Mouse (Mus musculus) 3T3-L1 (cell line): ENCODE data around the gene Reep3.

ENCODE experiments used
- DNase-seq: peaks from one replicate; pipeline ENCODE4 v3.0.0-alpha.2; 2015; ENCODE audit warnings: low read depth, low spot score

Reep3 gene

GRCm38 (mm10) chr10:66974417-66974816 is 122.3 kb downstream of the Reep3 start:
- no peak for DNase-seq

GRCm38 (mm10) chr10:66973866-66974265 is 122.9 kb downstream of the Reep3 start:
- no peak for DNase-seq

- DNase-seq = peak; percentile 25
Observed at GRCm38 (mm10) chr10:66973274-66973673, 123.5 kb downstream of the Reep3 start.

GRCm38 (mm10) chr10:66970336-66971115 is 126.2 kb downstream of the Reep3 start:
- DNase-seq = no peak

GRCm38 (mm10) chr10:66969581-66969980 is 127.2 kb downstream of the Reep3 start:
- DNase-seq = no peak

- DNase-seq = no peak
Observed at GRCm38 (mm10) chr10:66969081-66969480, 127.7 kb downstream of the Reep3 start.

GRCm38 (mm10) chr10:66968541-66968940 is 128.2 kb downstream of the Reep3 start:
- DNase-seq = no peak

GRCm38 (mm10) chr10:66966391-66967109 is 130.2 kb downstream of the Reep3 start:
- DNase-seq = peak; percentile 66

- DNase-seq = no peak
Observed at GRCm38 (mm10) chr10:66960136-66960535, 136.6 kb downstream of the Reep3 start.
